Mouse (Mus musculus) layer of hippocampus, adult 11-12 months (tissue): ENCODE data around the gene Lgr4.
A peak's percentile ranks its signal among the peaks of the same experiment; 100 is the strongest.

Source experiments
- DNase-seq: peaks from one replicate; pipeline ENCODE4 v3.0.0; 2022; ENCODE audit warnings: low spot score

Gene Lgr4

DNA sequence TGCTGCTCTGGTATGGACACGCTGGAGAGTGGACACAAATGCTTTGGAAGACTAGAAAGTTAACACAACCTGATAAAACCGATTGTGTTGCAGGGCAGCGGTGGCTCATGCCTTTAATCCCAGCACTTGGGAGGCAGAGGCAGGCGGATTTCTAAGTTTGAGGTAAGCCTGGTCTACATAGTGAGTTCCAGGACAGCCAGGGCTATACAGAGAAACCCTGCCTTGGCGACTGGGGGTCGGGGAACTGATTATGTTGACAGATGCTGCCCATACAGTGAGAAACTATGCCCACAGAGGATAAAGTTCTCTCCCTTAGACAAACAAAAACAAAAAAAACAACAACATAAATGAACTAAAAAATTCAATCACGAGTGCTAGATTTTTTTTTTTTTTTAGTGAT, 99.6 kb downstream of the Lgr4 start:
- DNase-seq = no peak

GRCm38 (mm10) chr2:110017616-110018505, 100.4 kb downstream of the Lgr4 start, which contains the start of gene Ccdc34:
Gene Ccdc34 (plus strand): TSS chr2:110017817.
- DNase-seq = peak; percentile 91

DNA sequence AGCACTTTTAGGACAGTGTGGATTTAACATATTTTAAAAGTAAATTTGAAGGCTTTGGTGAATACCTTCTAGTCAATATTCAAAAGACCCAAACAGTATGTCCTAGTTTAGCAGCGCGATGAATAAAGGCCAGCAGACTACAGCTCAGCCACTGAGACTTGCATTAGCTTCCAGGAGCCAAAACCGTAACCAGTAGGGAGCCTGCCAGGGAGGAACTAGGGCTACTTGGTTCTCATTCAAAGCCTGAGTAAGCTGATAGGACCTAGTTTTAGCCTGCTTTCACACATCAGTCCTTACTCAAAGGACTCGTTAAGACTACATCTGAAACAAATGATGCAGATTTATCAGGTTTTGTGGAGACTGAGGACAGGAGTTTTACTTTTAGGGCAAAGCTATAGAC, 102.2 kb downstream of the Lgr4 start:
- DNase-seq = no peak

- no peak for DNase-seq
These were observed 103.0 kb downstream of the Lgr4 start for GRCm38 (mm10) chr2:110020430-110020829.

DNA sequence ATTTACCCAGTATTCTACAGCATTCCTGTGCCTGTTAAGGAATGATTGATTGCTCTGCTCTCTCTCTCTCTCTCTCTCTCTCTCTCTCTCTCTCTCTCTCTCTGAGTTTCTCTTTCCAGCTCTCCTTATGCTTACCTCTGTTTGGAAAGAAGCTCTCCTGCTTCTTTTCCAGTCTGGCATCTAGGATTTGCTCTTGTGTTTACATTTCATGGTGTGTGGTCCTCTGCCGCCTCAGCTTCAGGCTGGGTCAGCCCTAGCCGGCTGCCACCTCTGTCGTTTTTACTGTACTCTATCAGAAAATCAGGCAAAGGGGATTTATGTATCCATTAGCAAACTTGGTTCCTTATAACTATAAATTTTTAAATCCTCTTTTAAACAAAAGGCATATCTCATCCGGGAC, 118.8 kb downstream of the Lgr4 start:
- DNase-seq = no peak

GRCm38 (mm10) chr2:110036665-110037064, 119.2 kb downstream of the Lgr4 start:
- no peak for DNase-seq

DNA sequence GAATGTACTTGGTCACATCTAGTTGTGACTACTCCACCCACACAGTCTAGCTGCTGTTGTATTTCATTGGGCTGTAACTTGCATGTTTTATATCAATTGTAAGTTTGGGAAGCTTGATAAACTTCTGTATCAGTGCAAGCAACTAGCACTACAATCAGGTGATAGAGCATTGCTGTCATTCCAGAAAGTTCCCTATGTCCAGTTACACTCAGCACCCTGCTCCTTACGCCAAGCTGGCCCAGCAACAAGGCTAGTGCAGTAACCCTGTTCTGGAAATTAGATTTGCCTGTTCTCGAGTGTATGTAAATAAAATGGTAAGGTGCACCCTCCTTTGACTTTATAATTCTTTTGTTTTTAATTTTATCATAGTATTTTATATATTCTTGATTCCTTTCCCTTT, 119.8 kb downstream of the Lgr4 start:
- no peak for DNase-seq

- DNase-seq = peak; percentile 11
These were observed 120.9 kb downstream of the Lgr4 start for GRCm38 (mm10) chr2:110038341-110038740.

GRCm38 (mm10) chr2:110042861-110043760, 125.7 kb downstream of the Lgr4 start:
- no peak for DNase-seq

- DNase-seq = no peak
These were observed 141.0 kb downstream of the Lgr4 start for GRCm38 (mm10) chr2:110058424-110058823.

DNA sequence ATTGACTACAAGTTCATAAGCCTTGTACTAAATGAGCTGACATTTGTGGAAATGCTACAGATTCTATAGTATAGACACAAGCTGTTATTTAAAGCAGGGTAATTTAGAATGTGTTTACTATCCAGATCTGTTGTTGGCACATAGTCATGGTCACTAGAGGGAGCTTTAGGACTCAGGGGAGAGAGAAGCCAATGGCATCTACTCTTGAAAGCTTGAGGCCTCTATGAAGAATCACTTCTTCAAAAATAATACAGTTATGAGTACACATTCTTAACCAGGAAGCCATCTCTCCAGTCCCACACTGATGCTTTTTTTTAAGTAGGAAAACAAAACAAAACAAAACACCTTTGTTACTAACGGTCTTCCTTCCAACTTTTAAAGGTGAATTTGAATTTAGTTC, 145.7 kb downstream of the Lgr4 start:
- DNase-seq = peak; percentile 5
